ENCODE assay signal across 9 mouse cellular contexts in genomic region chr6:148001071-148001470, GRCm38 (mm10). TPM values are rescaled to one million over a fixed set of nuclear protein-coding genes. Genes with fewer than 3 reads are reported as not detected.
DNase-seq lines count a peak whose midpoint lies in the region; ATAC-seq and TF ChIP-seq lines count a peak whose summit lies in the region.
"Had no signal": no experiment of that assay in that cellular context is flagged by ENCODE, and none has a peak within 500 bp of the region (broad histone marks: within the 10 kb centered on the region; RNA-seq: fewer than 3 reads in every experiment).

No protein-coding gene starts in this region.

- no peaks in the 10 kb centered on the region for H3K27me3 ChIP-seq in hindbrain, embryonic 14.5 days (ENCODE audit: control insufficient read depth, insufficient read depth, low read length)
- no peaks in the 10 kb centered on the region for H3K27me3 ChIP-seq in hindbrain, embryonic 10.5 days (ENCODE audit: insufficient read depth, poor library complexity, severe bottlenecking)
- H3K27me3 ChIP-seq in E14TG2a.4 (ENCODE audit: insufficient read depth, low read length), result no peaks in the 10 kb centered on the region
- H3K27me3 ChIP-seq: hindbrain, embryonic 15.5 days had no signal

- DNase-seq in hindbrain, embryonic 14.5 days (ENCODE audit: low spot score), result peak; percentile 44
- DNase-seq in hindbrain, embryonic 10.5 days (ENCODE audit: low spot score), result no peak
- DNase-seq in c-Kit-positive CD71-positive TER-119-negative erythroid progenitor cells, embryonic 14.5 days (ENCODE audit: low read depth), result peak; percentile 5
- DNase-seq in lung, postnatal 10 days, result peak; percentile 13
- DNase-seq in c-Kit-positive CD71-positive TER-119-positive erythroid progenitor cells, embryonic 14.5 days (ENCODE audit: low spot score), result no peak
- DNase-seq in T-cell, adult 2 months (ENCODE audit: low spot score), result no peak
- DNase-seq in adrenal gland, adult 8-10 months, result no peak

- H3K27ac ChIP-seq in hindbrain, embryonic 14.5 days, result no peak overlapping the region
- no peak overlapping the region for H3K27ac ChIP-seq in hindbrain, embryonic 10.5 days
- H3K27ac ChIP-seq: hindbrain, embryonic 15.5 days had no signal

- no peaks in the 10 kb centered on the region for H3K36me3 ChIP-seq in hindbrain, embryonic 14.5 days (replicated peaks; ENCODE audit: control insufficient read depth, insufficient read depth)
- H3K36me3 ChIP-seq in hindbrain, embryonic 10.5 days, result no peaks in the 10 kb centered on the region
- H3K36me3 ChIP-seq in E14TG2a.4 (ENCODE audit: insufficient read depth, low read length), result no peaks in the 10 kb centered on the region
- H3K36me3 ChIP-seq: hindbrain, embryonic 15.5 days had no signal

- no peak overlapping the region for H3K4me2 ChIP-seq in hindbrain, embryonic 14.5 days (replicated peaks)
- H3K4me2 ChIP-seq: hindbrain, embryonic 15.5 days had no signal

- peak; percentile 55; the same call in 1 of the 2 replicates for ATAC-seq in hindbrain, embryonic 14.5 days (ENCODE audit: low FRiP score)

- H3K9me3 ChIP-seq in hindbrain, embryonic 14.5 days (ENCODE audit: control insufficient read depth, low read length), result no peaks in the 10 kb centered on the region
- H3K9me3 ChIP-seq in hindbrain, embryonic 10.5 days, result no peaks in the 10 kb centered on the region
- no peaks in the 10 kb centered on the region for H3K9me3 ChIP-seq in E14TG2a.4 (ENCODE audit: low read length)
- H3K9me3 ChIP-seq: hindbrain, embryonic 15.5 days had no signal

- H3K9ac ChIP-seq in hindbrain, embryonic 14.5 days, result no peak overlapping the region
- H3K9ac ChIP-seq: hindbrain, embryonic 15.5 days had no signal

- no peaks in the 10 kb centered on the region for H3K4me1 ChIP-seq in hindbrain, embryonic 14.5 days (replicated peaks; ENCODE audit: control insufficient read depth, insufficient read depth, low read length)
- no peaks in the 10 kb centered on the region for H3K4me1 ChIP-seq in hindbrain, embryonic 10.5 days (replicated peaks)
- peaks cover 9% of the 10 kb centered on the region for H3K4me1 ChIP-seq in E14TG2a.4 (replicated peaks; ENCODE audit: low read depth, low read length)
- H3K4me1 ChIP-seq: hindbrain, embryonic 15.5 days had no signal

- 45% methylated on average over 3 of the region's 3 CpGs for WGBS in hindbrain, embryonic 14.5 days
- 50% methylated on average over 3 of the region's 3 CpGs for whole genome bisulfite sequencing in hindbrain, embryonic 10.5 days

- no peak overlapping the region for H3K4me3 ChIP-seq in hindbrain, embryonic 14.5 days (replicated peaks; ENCODE audit: low read length)
- no peak overlapping the region for H3K4me3 ChIP-seq in hindbrain, embryonic 10.5 days
- no peak overlapping the region for H3K4me3 ChIP-seq in E14TG2a.4 (replicated peaks; ENCODE audit: low read length)
- H3K4me3 ChIP-seq: hindbrain, embryonic 15.5 days had no signal

- peak; percentile 59 for TF ChIP-seq CTCF in E14TG2a.4 (conservative IDR thresholded peaks at IDR 0.05; ENCODE audit: low read length)

RNA-seq across cellular contexts. Expression of gene Far2, which starts 46.0 kb away (rescaled TPM):
- polyA plus RNA-seq in hindbrain, embryonic 14.5 days (2014; fragmentation: Nextera tagmentation; extraction: Ambion mirVana), result 24.3 and 27.8 TPM in 2 replicates
- polyA plus RNA-seq in hindbrain, embryonic 10.5 days (2016; fragmentation: Nextera tagmentation; extraction: Ambion mirVana), result 1.5 and 1.8 TPM in 2 replicates
- total RNA-seq in adrenal gland, adult 8-10 months (2022), result 1 to 10 TPM; 2.2 to 3.4 (median 3.0) TPM

Comparison
In these comparisons a context has a peak if more than half of its experiments do, and no peak if none do; other contexts are left out.
1. DNase-seq: peak in hindbrain, embryonic 14.5 days (single experiment), c-Kit-positive CD71-positive TER-119-negative erythroid progenitor cells, embryonic 14.5 days (single experiment) and lung, postnatal 10 days (single experiment); none in hindbrain, embryonic 10.5 days (single experiment), c-Kit-positive CD71-positive TER-119-positive erythroid progenitor cells, embryonic 14.5 days (single experiment), T-cell, adult 2 months (single experiment) and adrenal gland, adult 8-10 months (single experiment).